Mouse (Mus musculus) limb, embryonic 15.5 days (tissue): ENCODE measurements around the gene Negr1. TPM values are rescaled to one million over a fixed set of nuclear protein-coding genes. Genes with fewer than 3 reads are reported as not detected.

Source experiments
- ATAC-seq: fragments of 200-750 bp; cut with Nextera tagmentation; 2 replicates; pipeline ENCODE4 v1.8.0; 2017; ENCODE audit warnings: low read depth, moderate TSS enrichment; ENCODE audit not compliant: insufficient number of reproducible peaks, low FRiP score, low TSS enrichment
- H3K27ac ChIP-seq: fragments of 300-500 bp; sonication (generic); 2 replicates; pipeline ENCODE4 v1.5.1; 2015; ENCODE audit warnings: moderate library complexity, mild to moderate bottlenecking, inconsistent platforms
- H3K27me3 ChIP-seq: fragments of 300-500 bp; sonication (generic); 2 replicates; pipeline ENCODE4 v1.6.1; 2015; ENCODE audit warnings: inconsistent platforms
- H3K36me3 ChIP-seq: fragments of 300-500 bp; sonication (generic); 2 replicates; pipeline ENCODE4 v1.6.1; 2015; ENCODE audit warnings: inconsistent platforms
- H3K4me1 ChIP-seq: fragments of 300-500 bp; sonication (generic); 2 replicates; pipeline ENCODE4 v1.6.1; 2015; ENCODE audit warnings: inconsistent platforms
- H3K4me2 ChIP-seq: fragments of 300-500 bp; sonication (generic); 2 replicates; pipeline ENCODE4 v1.6.1; 2015; ENCODE audit warnings: mild to moderate bottlenecking, inconsistent platforms
- H3K4me3 ChIP-seq: fragments of 300-500 bp; sonication (generic); 2 replicates; pipeline ENCODE4 v1.5.1; 2015; ENCODE audit warnings: mild to moderate bottlenecking, inconsistent platforms
- H3K9ac ChIP-seq: fragments of 300-500 bp; sonication (generic); 2 replicates; pipeline ENCODE4 v1.6.1; 2015; ENCODE audit warnings: inconsistent platforms
- H3K9me3 ChIP-seq: fragments of 300-500 bp; sonication (generic); 2 replicates; pipeline ENCODE4 v1.6.1; 2016; ENCODE audit warnings: inconsistent platforms
- WGBS: fragments of 180-500 bp; shearing (Covaris S2); methylation state at CpG from one replicate; pipeline ENCODE4 v1.1.7; 2015; 5-methylcytosine and 5-hydroxymethylcytosine counted together
- polyA plus RNA-seq: library from polyadenylated mRNA; unstranded; fragments of >200 nt; fragmentation: Nextera tagmentation; extraction: Ambion mirVana; gene quantifications from 2 replicates; pipeline ENCODE4 v1.2.1, GENCODE M21; 2015

Gene Negr1
- polyA plus RNA-seq, 1 experiment from 2014 or later = 6.8 TPM

DNA sequence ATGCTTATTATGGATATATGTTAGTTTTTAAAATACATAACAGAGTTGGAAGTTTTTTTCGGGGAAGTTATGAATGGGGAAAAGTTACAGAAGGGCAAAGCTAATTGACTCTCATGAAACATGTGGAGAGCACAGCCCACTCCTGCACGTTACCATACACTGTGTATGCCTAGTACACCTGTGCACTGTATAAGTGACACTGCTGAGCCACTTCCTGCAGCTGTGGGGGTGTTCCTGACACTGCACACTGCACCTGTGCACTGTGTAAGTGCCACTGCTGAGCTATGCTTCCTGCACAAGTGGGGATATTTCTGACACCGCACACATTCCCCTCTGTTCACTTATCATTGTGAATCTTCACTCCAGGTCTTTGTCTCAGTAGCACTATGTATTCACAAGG is 261.4 kb downstream of the Negr1 start:
- no peaks in the 10 kb centered on the region for H3K9me3 ChIP-seq
- no peak overlapping the region for H3K27ac ChIP-seq
- H3K36me3 ChIP-seq = no peaks in the 10 kb centered on the region
- no peaks in the 10 kb centered on the region for H3K27me3 ChIP-seq
- no peak for ATAC-seq
- H3K9ac ChIP-seq = no peak overlapping the region
- no peak overlapping the region for H3K4me3 ChIP-seq
- H3K4me1 ChIP-seq = no peaks in the 10 kb centered on the region
- 67% methylated on average over 3 of the region's 3 CpGs for WGBS
- no peak overlapping the region for H3K4me2 ChIP-seq

DNA sequence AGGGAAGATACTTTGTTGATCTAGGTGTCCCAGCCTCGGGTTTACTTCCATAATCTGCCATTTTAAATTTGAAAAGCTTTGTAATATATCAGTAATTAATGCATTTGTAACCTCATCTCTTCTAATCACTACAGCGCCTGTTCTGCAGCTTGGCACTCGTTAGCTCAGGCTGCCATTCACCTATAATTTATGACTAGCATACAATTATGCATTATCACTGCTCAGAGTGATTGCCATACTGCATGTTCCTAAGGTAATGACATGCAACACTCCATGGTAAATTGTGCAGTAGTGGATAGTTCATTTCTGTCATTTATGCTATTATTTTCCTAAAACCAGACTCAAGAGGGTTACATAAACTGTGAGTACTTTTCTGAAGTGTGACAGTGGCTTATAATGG is 272.3 kb downstream of the Negr1 start:
- Histone ChIP-seq H3K27me3 (no peaks in the 10 kb centered on the region), H3K4me2 (no peak overlapping the region), H3K9ac (no peak overlapping the region), H3K27ac (no peak overlapping the region), H3K4me3 (no peak overlapping the region), H3K9me3 (no peaks in the 10 kb centered on the region), H3K36me3 (no peaks in the 10 kb centered on the region), H3K4me1 (no peaks in the 10 kb centered on the region)
- ATAC-seq = no peak
- 42% methylated on average over 3 of the region's 3 CpGs for WGBS

DNA sequence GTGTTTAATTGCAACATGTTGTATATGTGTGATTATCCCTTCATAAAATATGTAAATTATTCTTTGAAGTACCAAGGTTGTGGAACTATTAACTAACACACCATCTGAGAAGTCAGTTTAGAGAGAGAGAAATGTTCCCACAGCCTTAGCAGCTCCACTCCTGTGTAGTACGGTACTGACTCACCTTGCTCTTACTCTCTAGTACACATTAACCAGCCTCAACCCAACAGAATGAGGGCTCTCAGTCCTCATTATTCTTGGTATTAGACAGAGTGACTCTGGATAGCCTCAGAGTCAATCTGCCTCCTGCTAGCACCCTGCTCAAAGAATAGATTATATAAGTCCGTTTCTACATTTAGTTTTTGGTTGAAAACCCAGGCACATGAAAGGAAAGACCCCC is 277.0 kb downstream of the Negr1 start:
- H3K4me1 ChIP-seq = no peaks in the 10 kb centered on the region
- no peak overlapping the region for H3K27ac ChIP-seq
- 69% methylated on average over 2 of the region's 2 CpGs for WGBS
- H3K9ac ChIP-seq = no peak overlapping the region
- no peaks in the 10 kb centered on the region for H3K9me3 ChIP-seq
- no peaks in the 10 kb centered on the region for H3K27me3 ChIP-seq
- no peak for ATAC-seq
- no peaks in the 10 kb centered on the region for H3K36me3 ChIP-seq
- no peak overlapping the region for H3K4me3 ChIP-seq
- H3K4me2 ChIP-seq = no peak overlapping the region

DNA sequence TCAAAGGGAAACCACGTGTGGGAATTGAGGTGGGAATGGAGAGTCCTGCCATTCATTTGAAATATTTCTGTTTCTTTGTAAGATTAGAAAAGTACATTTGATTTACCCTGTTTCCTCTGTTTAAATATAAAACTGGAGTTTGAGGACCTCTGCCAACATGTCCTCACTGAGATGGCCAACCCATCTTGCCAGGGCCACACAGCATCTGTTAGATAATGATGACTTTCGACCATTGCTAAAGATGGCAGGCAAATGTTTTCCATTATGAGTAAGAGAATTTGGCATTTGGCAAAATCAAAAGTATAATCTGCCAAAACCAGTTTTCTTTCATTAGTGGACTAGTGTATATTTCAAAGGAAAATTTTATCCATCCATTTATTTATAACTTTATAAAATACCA is 286.8 kb downstream of the Negr1 start:
- no peak for ATAC-seq
- H3K9ac ChIP-seq = no peak overlapping the region
- H3K27me3 ChIP-seq = no peaks in the 10 kb centered on the region
- WGBS = 68% methylated on average over 2 of the region's 2 CpGs
- no peaks in the 10 kb centered on the region for H3K36me3 ChIP-seq
- H3K4me3 ChIP-seq = no peak overlapping the region
- H3K4me1 ChIP-seq = no peaks in the 10 kb centered on the region
- no peak overlapping the region for H3K27ac ChIP-seq
- H3K4me2 ChIP-seq = no peak overlapping the region
- H3K9me3 ChIP-seq = no peaks in the 10 kb centered on the region

DNA sequence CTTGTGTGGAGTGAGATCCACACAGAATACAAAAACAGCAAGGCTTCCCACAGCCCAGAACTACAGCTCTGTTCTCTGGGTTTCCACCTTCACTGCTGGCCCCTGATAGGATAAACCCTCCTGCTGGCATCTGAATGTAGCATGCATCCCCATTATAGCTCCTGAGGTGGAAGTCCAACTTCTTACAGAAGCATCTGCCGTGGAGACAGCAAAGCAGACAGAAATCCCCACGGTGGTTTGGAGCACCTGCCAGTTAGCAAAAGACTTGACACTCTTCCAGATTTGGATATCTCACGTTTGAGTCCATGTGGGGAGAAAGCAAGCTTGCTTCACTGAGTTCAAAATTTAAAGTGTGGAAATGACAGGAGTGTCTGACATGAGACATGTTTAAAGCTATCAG is 290.3 kb downstream of the Negr1 start:
- no peak for ATAC-seq
- no peak overlapping the region for H3K4me3 ChIP-seq
- no peaks in the 10 kb centered on the region for H3K36me3 ChIP-seq
- no peaks in the 10 kb centered on the region for H3K9me3 ChIP-seq
- H3K4me1 ChIP-seq = no peaks in the 10 kb centered on the region
- no peak overlapping the region for H3K4me2 ChIP-seq
- H3K27me3 ChIP-seq = no peaks in the 10 kb centered on the region
- H3K27ac ChIP-seq = no peak overlapping the region
- H3K9ac ChIP-seq = no peak overlapping the region
- WGBS = 66% methylated on average over 3 of the region's 3 CpGs

DNA sequence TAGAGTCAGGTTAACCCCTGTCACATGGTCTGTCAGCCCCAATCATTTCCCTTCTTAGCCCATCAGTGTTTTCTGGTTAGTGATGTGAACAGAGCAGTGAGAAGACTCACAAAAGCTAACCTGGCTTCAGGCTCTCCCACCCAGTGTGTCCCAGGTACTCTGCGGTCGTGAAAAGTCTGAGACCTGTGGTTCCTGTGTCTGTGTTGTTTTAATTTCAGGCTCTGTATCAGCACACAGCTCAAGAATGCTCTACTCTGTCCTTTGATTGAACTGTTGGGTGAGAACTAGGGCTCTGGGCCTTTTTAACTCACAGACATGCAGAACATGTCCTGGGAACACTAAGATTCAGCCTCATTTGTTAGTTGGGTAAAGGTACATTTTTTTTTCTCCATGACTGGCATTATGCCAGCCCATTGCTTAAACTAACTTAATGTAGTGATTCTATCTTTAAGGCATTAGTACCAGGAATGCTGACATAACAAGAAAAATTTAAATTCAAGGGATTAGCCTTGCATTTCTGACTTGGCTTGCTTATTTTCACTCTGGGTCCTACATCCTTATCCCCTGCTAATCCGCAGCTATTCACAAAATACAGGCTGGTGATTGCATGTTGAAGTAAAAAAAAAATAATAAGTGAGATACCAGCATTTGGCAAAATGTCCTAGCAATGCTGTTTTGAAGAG is 308.8 kb downstream of the Negr1 start:
- Histone ChIP-seq H3K36me3 (no peaks in the 10 kb centered on the region), H3K9me3 (no peaks in the 10 kb centered on the region), H3K9ac (no peak overlapping the region), H3K4me2 (no peak overlapping the region), H3K27ac (no peak overlapping the region), H3K27me3 (no peaks in the 10 kb centered on the region), H3K4me1 (no peaks in the 10 kb centered on the region), H3K4me3 (no peak overlapping the region)
- WGBS = 51% methylated on average over 3 of the region's 3 CpGs
- no peak for ATAC-seq

DNA sequence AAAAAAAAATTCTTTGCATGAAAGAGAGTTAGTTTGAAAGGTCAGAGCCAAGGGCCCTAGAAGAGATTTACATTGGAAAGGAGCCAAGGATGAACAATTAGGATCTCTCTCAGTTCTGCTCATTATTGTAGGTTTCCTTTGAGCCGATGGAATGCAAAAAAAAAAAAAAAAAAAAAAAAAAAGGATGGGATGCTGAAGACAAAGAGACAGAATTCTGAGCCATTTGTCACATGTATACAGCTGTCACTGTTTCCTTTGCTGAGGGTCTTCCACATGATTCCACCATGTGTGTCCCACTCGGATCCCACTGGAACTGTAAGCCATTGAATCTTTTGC is 309.3 kb downstream of the Negr1 start:
- Histone ChIP-seq H3K27ac (no peak overlapping the region), H3K4me2 (no peak overlapping the region), H3K36me3 (no peaks in the 10 kb centered on the region), H3K9me3 (no peaks in the 10 kb centered on the region), H3K4me1 (no peaks in the 10 kb centered on the region), H3K9ac (no peak overlapping the region), H3K27me3 (no peaks in the 10 kb centered on the region), H3K4me3 (no peak overlapping the region)
- ATAC-seq = no peak
- 75% methylated on average over 2 of the region's 2 CpGs for WGBS

DNA sequence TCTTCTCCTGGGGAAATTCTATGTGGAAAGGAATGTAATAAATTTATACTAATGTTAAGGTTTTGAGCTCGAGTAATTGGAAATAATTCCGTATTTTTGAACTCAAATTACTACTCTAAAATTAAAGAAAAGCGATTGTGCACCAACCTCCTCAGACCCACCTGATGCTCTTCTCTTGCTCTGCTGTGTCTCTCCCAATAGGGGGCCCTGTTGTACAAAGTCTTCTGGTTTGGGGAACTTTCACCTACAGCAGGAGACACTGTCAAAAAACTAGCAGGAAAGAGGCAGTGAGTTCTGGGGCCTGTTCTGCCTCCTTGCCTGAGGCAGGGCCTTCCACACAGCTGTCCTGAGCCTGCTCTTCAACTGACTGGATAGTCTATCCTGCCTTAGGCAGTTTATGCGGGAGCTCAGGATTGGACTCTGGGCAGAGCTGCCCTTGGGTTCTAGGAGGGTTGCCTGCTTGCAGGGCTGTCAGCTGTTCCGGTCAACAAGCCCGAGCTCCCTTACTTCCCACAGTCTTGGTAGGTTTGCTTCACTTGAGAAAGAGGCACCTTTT is 310.1 kb downstream of the Negr1 start:
- ATAC-seq = no peak
- no peak overlapping the region for H3K4me2 ChIP-seq
- no peaks in the 10 kb centered on the region for H3K9me3 ChIP-seq
- no peak overlapping the region for H3K27ac ChIP-seq
- no peak overlapping the region for H3K9ac ChIP-seq
- no peaks in the 10 kb centered on the region for H3K27me3 ChIP-seq
- no peaks in the 10 kb centered on the region for H3K4me1 ChIP-seq
- no peaks in the 10 kb centered on the region for H3K36me3 ChIP-seq
- WGBS = 71% methylated on average over 6 of the region's 6 CpGs
- H3K4me3 ChIP-seq = no peak overlapping the region

DNA sequence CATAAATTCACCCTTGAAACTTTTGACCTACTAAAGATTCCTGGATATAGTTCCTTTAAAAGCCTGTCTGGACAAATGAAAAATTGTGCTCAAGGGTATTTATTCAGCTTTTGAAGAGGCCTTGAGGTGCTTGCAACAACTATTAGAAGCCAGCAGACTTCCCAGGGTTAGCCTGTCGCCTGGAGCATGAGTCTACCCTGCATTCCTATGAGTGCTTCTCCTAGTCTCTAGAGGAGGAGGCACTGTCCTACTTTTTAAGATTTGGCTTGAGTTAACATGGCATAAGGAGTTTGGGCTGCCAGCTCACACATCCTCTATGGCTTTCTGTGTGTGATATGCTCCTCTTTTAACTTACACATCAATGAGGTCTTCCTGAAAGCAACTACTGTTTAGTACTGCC is 315.0 kb downstream of the Negr1 start:
- Histone ChIP-seq H3K27me3 (no peaks in the 10 kb centered on the region), H3K36me3 (no peaks in the 10 kb centered on the region), H3K4me1 (no peaks in the 10 kb centered on the region), H3K4me2 (no peak overlapping the region), H3K27ac (no peak overlapping the region), H3K9ac (no peak overlapping the region), H3K4me3 (no peak overlapping the region), H3K9me3 (no peaks in the 10 kb centered on the region)
- 71% methylated on average over 1 of the region's 1 CpGs for WGBS
- no peak for ATAC-seq

DNA sequence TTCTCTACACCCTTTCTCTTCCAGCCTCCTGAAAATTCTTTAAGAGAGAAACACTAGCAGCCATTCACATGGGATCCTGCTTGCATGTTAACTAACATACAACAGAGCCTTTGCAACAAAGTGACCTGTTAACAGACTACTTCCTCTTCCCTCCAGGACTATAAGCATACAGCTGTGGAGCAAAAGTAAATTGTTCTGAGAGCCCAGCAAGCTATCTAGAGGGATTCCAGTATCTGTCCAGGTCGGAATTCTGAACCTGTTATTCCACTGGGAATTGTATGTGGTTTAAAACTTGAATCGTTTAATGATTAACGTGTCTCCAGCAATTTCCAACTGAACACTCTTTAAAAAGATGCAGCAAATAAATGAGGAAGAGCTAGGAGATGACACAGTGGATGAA is 320.5 kb downstream of the Negr1 start:
- WGBS = 67% methylated on average over 3 of the region's 3 CpGs
- no peaks in the 10 kb centered on the region for H3K36me3 ChIP-seq
- ATAC-seq = no peak

DNA sequence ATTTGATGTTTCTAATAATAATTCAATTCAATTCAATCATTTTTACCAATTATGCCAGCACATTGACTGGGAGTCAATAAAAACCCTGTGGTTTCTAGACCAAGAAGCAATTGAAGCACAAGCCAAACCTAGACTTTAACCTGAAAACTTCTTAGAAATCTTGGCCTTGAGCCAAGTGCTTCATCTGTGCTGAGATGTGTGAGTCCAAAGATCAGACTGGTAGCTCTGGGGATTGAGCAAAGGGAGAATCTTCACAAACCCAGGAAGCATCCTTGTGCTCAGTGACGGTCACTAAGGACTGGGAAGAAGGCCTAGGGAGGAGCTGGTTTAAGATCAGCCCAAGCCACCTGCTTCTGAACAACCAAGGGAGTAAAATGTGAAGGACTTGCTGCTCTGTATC is 322.3 kb downstream of the Negr1 start:
- Histone ChIP-seq H3K4me1 (no peaks in the 10 kb centered on the region), H3K9me3 (no peaks in the 10 kb centered on the region), H3K27me3 (no peaks in the 10 kb centered on the region), H3K4me3 (no peak overlapping the region), H3K36me3 (no peaks in the 10 kb centered on the region), H3K9ac (no peak overlapping the region), H3K4me2 (no peak overlapping the region), H3K27ac (no peak overlapping the region)
- ATAC-seq = no peak
- 78% methylated on average over 1 of the region's 1 CpGs for WGBS

More for the DNA sequence above, 320.5 kb downstream of the Negr1 start:
- H3K4me2 ChIP-seq = no peak overlapping the region
- H3K4me1 ChIP-seq = no peaks in the 10 kb centered on the region
- no peak overlapping the region for H3K9ac ChIP-seq
- H3K27me3 ChIP-seq = no peaks in the 10 kb centered on the region
- no peak overlapping the region for H3K4me3 ChIP-seq
- H3K9me3 ChIP-seq = no peaks in the 10 kb centered on the region
- H3K27ac ChIP-seq = no peak overlapping the region

DNA sequence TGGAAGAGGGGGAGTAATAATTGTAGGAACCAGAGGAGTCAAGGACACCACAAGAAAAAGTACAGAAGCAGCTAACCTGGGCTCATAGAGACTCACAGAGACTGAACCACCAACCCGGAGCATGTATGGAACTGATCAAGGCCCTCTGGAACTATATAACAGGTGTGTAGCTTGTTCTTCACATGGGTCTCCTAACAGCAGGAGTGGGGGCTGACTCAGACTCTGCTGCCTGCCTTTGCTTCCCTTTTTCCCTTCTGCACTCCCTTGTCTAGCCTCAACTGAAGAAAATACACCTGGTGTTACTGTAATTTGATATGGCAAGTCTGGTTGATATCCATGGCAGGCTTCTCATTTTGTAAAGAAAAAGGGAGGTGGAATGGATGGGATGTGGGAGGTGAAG is 324.1 kb downstream of the Negr1 start:
- Histone ChIP-seq H3K27ac (no peak overlapping the region), H3K4me3 (no peak overlapping the region), H3K4me2 (no peak overlapping the region), H3K4me1 (no peaks in the 10 kb centered on the region), H3K27me3 (no peaks in the 10 kb centered on the region), H3K9ac (no peak overlapping the region), H3K36me3 (no peaks in the 10 kb centered on the region), H3K9me3 (no peaks in the 10 kb centered on the region)
- no peak for ATAC-seq
- 74% methylated on average over 1 of the region's 1 CpGs for WGBS

DNA sequence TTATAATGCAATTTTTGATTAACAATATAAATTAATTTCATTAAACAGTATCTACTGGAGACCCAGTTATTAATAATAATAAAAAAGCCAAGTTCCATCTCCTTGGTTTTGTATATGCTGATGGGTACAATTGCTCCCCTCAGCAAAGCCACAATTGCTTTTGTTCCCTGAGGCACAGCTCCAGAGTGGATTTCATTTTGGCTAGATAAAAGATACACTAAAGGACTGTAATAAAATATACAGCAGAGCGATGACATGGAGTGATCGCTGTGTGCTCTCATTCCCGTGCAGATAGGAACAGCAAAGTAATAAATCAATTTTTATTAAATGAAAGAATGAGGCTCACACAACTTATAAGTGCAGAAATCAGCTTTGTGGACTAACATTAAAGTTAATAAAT is 325.3 kb downstream of the Negr1 start:
- ATAC-seq = no peak
- no peaks in the 10 kb centered on the region for H3K4me1 ChIP-seq
- H3K4me2 ChIP-seq = no peak overlapping the region
- H3K27ac ChIP-seq = no peak overlapping the region
- no peaks in the 10 kb centered on the region for H3K36me3 ChIP-seq
- H3K27me3 ChIP-seq = no peaks in the 10 kb centered on the region
- no peak overlapping the region for H3K9ac ChIP-seq
- no peak overlapping the region for H3K4me3 ChIP-seq
- H3K9me3 ChIP-seq = no peaks in the 10 kb centered on the region
- WGBS = 54% methylated on average over 3 of the region's 3 CpGs
